Mouse (Mus musculus) forebrain, embryonic 13.5 days (tissue): ENCODE data around the gene Gm20388. TPM values are rescaled to one million over a fixed set of nuclear protein-coding genes. Genes with fewer than 3 reads are reported as not detected.

Source experiments
- ATAC-seq: fragments of 200-750 bp; cut with Nextera tagmentation; 2 replicates; pipeline ENCODE4 v1.8.0; 2017
- H3K27ac ChIP-seq: fragments of 300-500 bp; sonication (generic); 2 replicates; pipeline ENCODE4 v1.5.1; 2015; ENCODE audit warnings: inconsistent platforms, mild to moderate bottlenecking, moderate library complexity
- H3K27me3 ChIP-seq: fragments of 300-500 bp; sonication (generic); 2 replicates; pipeline ENCODE4 v1.6.1; 2015; ENCODE audit warnings: mild to moderate bottlenecking, inconsistent platforms
- H3K36me3 ChIP-seq: fragments of 300-500 bp; sonication (generic); 2 replicates; pipeline ENCODE4 v1.6.1; 2015; ENCODE audit warnings: mild to moderate bottlenecking, inconsistent platforms; ENCODE audit not compliant: poor library complexity, severe bottlenecking
- H3K4me1 ChIP-seq: fragments of 300-500 bp; sonication (generic); 2 replicates; pipeline ENCODE4 v1.6.1; 2015; ENCODE audit warnings: inconsistent platforms
- H3K4me2 ChIP-seq: fragments of 300-500 bp; sonication (generic); 2 replicates; pipeline ENCODE4 v1.6.1; 2015; ENCODE audit warnings: inconsistent platforms, mild to moderate bottlenecking, moderate library complexity
- H3K4me3 ChIP-seq: fragments of 300-500 bp; sonication (generic); 2 replicates; pipeline ENCODE4 v1.5.1; 2015; ENCODE audit warnings: mild to moderate bottlenecking, inconsistent platforms
- H3K9ac ChIP-seq: fragments of 300-500 bp; sonication (generic); 2 replicates; pipeline ENCODE4 v1.6.1; 2015; ENCODE audit warnings: mild to moderate bottlenecking, inconsistent platforms
- H3K9me3 ChIP-seq: fragments of 300-500 bp; sonication (generic); replicated peaks from 2 replicates; pipeline ENCODE4 v1.6.1; 2016; ENCODE audit warnings: inconsistent platforms
- WGBS: fragments of 180-500 bp; shearing (Covaris S2); methylation state at CpG from one replicate; pipeline ENCODE4 v1.1.7; 2015; 5-methylcytosine and 5-hydroxymethylcytosine counted together
- polyA plus RNA-seq: library from polyadenylated mRNA; unstranded; fragments of >200 nt; fragmentation: Nextera tagmentation; extraction: Ambion mirVana; gene quantifications from 2 replicates; pipeline ENCODE4 v1.2.1, GENCODE M21; 2015

Gm20388 gene
- polyA plus RNA-seq, 1 experiment from 2014 or later, result 5.6 TPM

GRCm38 (mm10) chr8:120146051-120146450 is 235.4 kb downstream of the Gm20388 start:
- no peak for ATAC-seq
- Histone ChIP-seq H3K27me3 (no peaks in the 10 kb centered on the region), H3K4me3 (no peak overlapping the region), H3K9me3 (no peaks in the 10 kb centered on the region), H3K36me3 (peaks cover 3% of the 10 kb centered on the region; the same call in 1 of the 2 replicates), H3K4me1 (peaks cover 32% of the 10 kb centered on the region), H3K9ac (no peak overlapping the region), H3K27ac (no peak overlapping the region), H3K4me2 (no peak overlapping the region)
- WGBS, result 67% methylated on average over 1 of the region's 1 CpGs

- no peak for ATAC-seq
- H3K9me3 ChIP-seq, result no peaks in the 10 kb centered on the region
- no peak overlapping the region for H3K4me3 ChIP-seq
- no peak overlapping the region for H3K9ac ChIP-seq
- no peak overlapping the region for H3K27ac ChIP-seq
- peaks cover 11% of the 10 kb centered on the region for H3K36me3 ChIP-seq
- no peaks in the 10 kb centered on the region for H3K27me3 ChIP-seq
- no peak overlapping the region for H3K4me2 ChIP-seq
- 81% methylated on average over 12 of the region's 12 CpGs for whole genome bisulfite sequencing
- H3K4me1 ChIP-seq, result peaks cover 11% of the 10 kb centered on the region; the same call in 1 of the 2 replicates
Measured at GRCm38 (mm10) chr8:120150028-120150427, 239.4 kb downstream of the Gm20388 start.

GRCm38 (mm10) chr8:120151151-120151550 is 240.5 kb downstream of the Gm20388 start:
- no peaks in the 10 kb centered on the region for H3K9me3 ChIP-seq
- H3K27me3 ChIP-seq, result no peaks in the 10 kb centered on the region
- H3K4me3 ChIP-seq, result no peak overlapping the region
- ATAC-seq, result no peak
- H3K9ac ChIP-seq, result no peak overlapping the region
- H3K36me3 ChIP-seq, result peaks cover 11% of the 10 kb centered on the region
- 75% methylated on average over 9 of the region's 9 CpGs for whole genome bisulfite sequencing
- H3K27ac ChIP-seq, result no peak overlapping the region
- no peak overlapping the region for H3K4me2 ChIP-seq
- peaks cover 14% of the 10 kb centered on the region; the same call in 1 of the 2 replicates for H3K4me1 ChIP-seq

GRCm38 (mm10) chr8:120152636-120153035 is 242.0 kb downstream of the Gm20388 start:
- H3K9ac ChIP-seq, result peak overlapping the region; percentile 16; the same call in 1 of the 2 replicates
- no peak overlapping the region for H3K4me3 ChIP-seq
- no peak overlapping the region for H3K4me2 ChIP-seq
- H3K9me3 ChIP-seq, result no peaks in the 10 kb centered on the region
- 71% methylated on average over 7 of the region's 7 CpGs for WGBS
- ATAC-seq, result no peak
- H3K4me1 ChIP-seq, result peaks cover 14% of the 10 kb centered on the region; the same call in 1 of the 2 replicates
- H3K27me3 ChIP-seq, result no peaks in the 10 kb centered on the region
- peaks cover 11% of the 10 kb centered on the region for H3K36me3 ChIP-seq
- no peak overlapping the region for H3K27ac ChIP-seq

GRCm38 (mm10) chr8:120160366-120160765 is 249.7 kb downstream of the Gm20388 start:
- Histone ChIP-seq H3K4me3 (no peak overlapping the region), H3K27me3 (no peaks in the 10 kb centered on the region), H3K27ac (0 out of 2 replicates have a peak overlapping the region, but pooled peaks have one; percentile 8), H3K36me3 (no peaks in the 10 kb centered on the region), H3K4me2 (no peak overlapping the region), H3K9ac (no peak overlapping the region), H3K4me1 (peaks cover 19% of the 10 kb centered on the region; the same call in 1 of the 2 replicates), H3K9me3 (no peaks in the 10 kb centered on the region)
- 85% methylated on average over 8 of the region's 8 CpGs for WGBS
- no peak; the same call in 1 of the 2 replicates for ATAC-seq

GRCm38 (mm10) chr8:120161658-120162403 is 251.2 kb downstream of the Gm20388 start:
- Histone ChIP-seq H3K27me3 (no peaks in the 10 kb centered on the region), H3K9ac (no peak overlapping the region), H3K4me1 (0 out of 2 replicates have a peak, but pooled peaks cover 13% of the 10 kb centered on the region), H3K36me3 (no peaks in the 10 kb centered on the region), H3K9me3 (no peaks in the 10 kb centered on the region), H3K4me3 (no peak overlapping the region), H3K27ac (no peak overlapping the region), H3K4me2 (no peak overlapping the region)
- no peak for ATAC-seq
- WGBS, result 79% methylated on average over 16 of the region's 16 CpGs

GRCm38 (mm10) chr8:120162404-120162752 is 251.7 kb downstream of the Gm20388 start:
- Histone ChIP-seq H3K4me3 (no peak overlapping the region), H3K27ac (no peak overlapping the region), H3K27me3 (no peaks in the 10 kb centered on the region), H3K9me3 (no peaks in the 10 kb centered on the region), H3K9ac (no peak overlapping the region), H3K4me1 (peaks cover 17% of the 10 kb centered on the region), H3K36me3 (no peaks in the 10 kb centered on the region), H3K4me2 (no peak overlapping the region)
- ATAC-seq, result no peak
- 89% methylated on average over 5 of the region's 5 CpGs for WGBS

- no peaks in the 10 kb centered on the region for H3K36me3 ChIP-seq
- H3K4me2 ChIP-seq, result no peak overlapping the region
- H3K4me1 ChIP-seq, result peaks cover 27% of the 10 kb centered on the region
- no peak overlapping the region for H3K27ac ChIP-seq
- no peaks in the 10 kb centered on the region for H3K9me3 ChIP-seq
- H3K4me3 ChIP-seq, result no peak overlapping the region
- no peak for ATAC-seq
- H3K27me3 ChIP-seq, result no peaks in the 10 kb centered on the region
- no peak overlapping the region for H3K9ac ChIP-seq
- WGBS, result 66% methylated on average over 8 of the region's 8 CpGs
Measured at GRCm38 (mm10) chr8:120163376-120163775, 252.7 kb downstream of the Gm20388 start.

GRCm38 (mm10) chr8:120164026-120164425 is 253.4 kb downstream of the Gm20388 start:
- WGBS, result 83% methylated on average over 5 of the region's 5 CpGs
- no peaks in the 10 kb centered on the region for H3K36me3 ChIP-seq

GRCm38 (mm10) chr8:120167136-120167535 is 256.5 kb downstream of the Gm20388 start:
- 82% methylated on average over 8 of the region's 8 CpGs for WGBS
- peaks cover 16% of the 10 kb centered on the region for H3K4me1 ChIP-seq
- ATAC-seq, result no peak

More at GRCm38 (mm10) chr8:120164026-120164425, 253.4 kb downstream of the Gm20388 start:
- Histone ChIP-seq H3K4me3 (no peak overlapping the region), H3K9me3 (no peaks in the 10 kb centered on the region), H3K4me2 (no peak overlapping the region), H3K4me1 (peaks cover 29% of the 10 kb centered on the region), H3K9ac (no peak overlapping the region), H3K27me3 (0 out of 2 replicates have a peak, but pooled peaks cover 3% of the 10 kb centered on the region), H3K27ac (no peak overlapping the region)
- ATAC-seq, result no peak

GRCm38 (mm10) chr8:120167821-120168220 is 257.2 kb downstream of the Gm20388 start:
- Histone ChIP-seq H3K4me2 (peak overlapping the region; percentile 30; the same call in 1 of the 2 replicates), H3K9ac (peak overlapping the region; percentile 26; the same call in 1 of the 2 replicates), H3K27me3 (0 out of 2 replicates have a peak, but pooled peaks cover 8% of the 10 kb centered on the region), H3K36me3 (no peaks in the 10 kb centered on the region), H3K27ac (peak overlapping the region; percentile 31; the same call in 1 of the 2 replicates), H3K4me3 (no peak overlapping the region), H3K9me3 (no peaks in the 10 kb centered on the region), H3K4me1 (peaks cover 16% of the 10 kb centered on the region)
- WGBS, result 10% methylated on average over 5 of the region's 5 CpGs
- ATAC-seq, result peak; percentile 59; the same call in 1 of the 2 replicates

More at GRCm38 (mm10) chr8:120167136-120167535, 256.5 kb downstream of the Gm20388 start:
- Histone ChIP-seq H3K9me3 (no peaks in the 10 kb centered on the region), H3K4me3 (no peak overlapping the region), H3K36me3 (no peaks in the 10 kb centered on the region), H3K27me3 (0 out of 2 replicates have a peak, but pooled peaks cover 8% of the 10 kb centered on the region), H3K9ac (no peak overlapping the region), H3K27ac (no peak overlapping the region), H3K4me2 (no peak overlapping the region)

GRCm38 (mm10) chr8:120169119-120169518 is 258.5 kb downstream of the Gm20388 start:
- Histone ChIP-seq H3K9ac (no peak overlapping the region), H3K27me3 (0 out of 2 replicates have a peak, but pooled peaks cover 10% of the 10 kb centered on the region), H3K27ac (no peak overlapping the region), H3K36me3 (no peaks in the 10 kb centered on the region), H3K9me3 (no peaks in the 10 kb centered on the region), H3K4me1 (peaks cover 16% of the 10 kb centered on the region), H3K4me3 (no peak overlapping the region), H3K4me2 (no peak overlapping the region)
- no peak for ATAC-seq
- WGBS, result 44% methylated on average over 8 of the region's 8 CpGs
